Mouse (Mus musculus): ENCODE data around the gene 4930503E14Rik. TPM values are rescaled to one million over a fixed set of nuclear protein-coding genes. Genes with fewer than 3 reads are reported as not detected.
"Not testable (repeated sequence)": the region's sequence is repeated elsewhere in the genome, so short reads cannot be mapped to it uniquely, and the experiment has no call there.

Gene 4930503E14Rik
- not detected in 2 replicates for polyA plus RNA-seq (2016; fragmentation: Nextera tagmentation; extraction: Ambion mirVana)

- H3K36me3 ChIP-seq; H3K27me3 ChIP-seq; H3K4me3 ChIP-seq; H3K4me2 ChIP-seq (replicated peaks); H3K27ac ChIP-seq (replicated peaks); H3K4me1 ChIP-seq; H3K9me3 ChIP-seq; ATAC-seq (ENCODE audit: low FRiP score, low read depth); H3K9ac ChIP-seq (replicated peaks): not testable (repeated sequence)
- WGBS = 88% methylated on average over 3 of the region's 3 CpGs
Observed at GRCm38 (mm10) chr14:44213154-44213553, at the start of gene 4930503E14Rik. Gene 4930503E14Rik, minus strand, starts transcription at chr14:44213254.

GRCm38 (mm10) chr14:44248039-44248438 lies 35.0 kb upstream of the 4930503E14Rik start:
- no peaks in the 10 kb centered on the region for H3K36me3 ChIP-seq
- 90% methylated on average over 16 of the region's 16 CpGs for WGBS
- H3K4me1 ChIP-seq = no peaks in the 10 kb centered on the region
- H3K9ac ChIP-seq (replicated peaks) = no peak overlapping the region
- ATAC-seq (ENCODE audit: low FRiP score, low read depth) = no peak
- no peak overlapping the region for H3K27ac ChIP-seq (replicated peaks)
- 0 out of 2 replicates have a peak, but pooled peaks cover 3% of the 10 kb centered on the region for H3K9me3 ChIP-seq
- no peak overlapping the region for H3K4me2 ChIP-seq (replicated peaks)
- no peaks in the 10 kb centered on the region for H3K27me3 ChIP-seq
- H3K4me3 ChIP-seq = no peak overlapping the region

DNA sequence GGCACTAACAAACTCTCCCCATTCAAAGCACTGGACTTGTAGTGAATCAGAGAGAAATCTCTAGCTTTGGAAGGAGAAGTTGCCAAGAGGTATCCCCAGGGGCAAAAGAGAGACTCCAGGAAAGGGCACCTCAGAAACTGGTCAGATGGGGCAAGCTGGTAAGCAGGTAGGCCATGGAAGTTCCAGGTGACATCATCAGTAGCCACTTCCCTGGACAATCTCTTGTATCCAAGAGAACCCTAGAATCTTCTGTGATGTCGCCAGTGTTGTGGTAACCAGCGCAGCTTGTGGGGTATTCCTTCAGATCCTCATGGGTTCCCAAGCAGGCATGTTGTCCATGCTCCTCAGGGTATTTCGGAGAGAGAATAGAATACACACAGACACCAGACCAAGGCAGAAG lies 15.7 kb downstream of the 4930503E14Rik start, which contains the start of gene Gm8212:
Gene Gm8212, plus strand, starts transcription at position 301 of the 400 bp plus-strand sequence.
- not testable (repeated sequence) for H3K27me3 ChIP-seq; H3K9me3 ChIP-seq; H3K27ac ChIP-seq (replicated peaks); H3K36me3 ChIP-seq; ATAC-seq (ENCODE audit: low FRiP score, low read depth); H3K4me2 ChIP-seq (replicated peaks); H3K9ac ChIP-seq (replicated peaks); H3K4me3 ChIP-seq; H3K4me1 ChIP-seq
- WGBS = 100% methylated on average over 2 of the region's 3 CpGs

- not testable (repeated sequence) for ATAC-seq (ENCODE audit: low FRiP score, low read depth)
- 88% methylated on average over 3 of the region's 4 CpGs for WGBS
Observed at GRCm38 (mm10) chr14:44123551-44123950, 89.5 kb downstream of the 4930503E14Rik start, which contains the start of gene Gm3327. Gene Gm3327, plus strand, starts transcription at chr14:44123851.

More at GRCm38 (mm10) chr14:44123551-44123950, 89.5 kb downstream of the 4930503E14Rik start, which contains the start of gene Gm3327:
- not testable (repeated sequence) for H3K4me1 ChIP-seq; H3K27ac ChIP-seq (replicated peaks); H3K27me3 ChIP-seq; H3K9ac ChIP-seq (replicated peaks); H3K4me3 ChIP-seq; H3K4me2 ChIP-seq (replicated peaks); H3K9me3 ChIP-seq; H3K36me3 ChIP-seq

Other genes with a start within 250 kb of the 4930503E14Rik start
- gene Ang6, start 211.0 kb downstream of the 4930503E14Rik start, polyA plus RNA-seq (2016; fragmentation: Nextera tagmentation; extraction: Ambion mirVana) = not detected in 2 replicates
- gene Ear2, start 110.6 kb downstream of the 4930503E14Rik start, polyA plus RNA-seq (2016; fragmentation: Nextera tagmentation; extraction: Ambion mirVana) = not detected in 2 replicates
- not detected in 2 replicates for gene Gm3327, start 89.4 kb downstream of the 4930503E14Rik start, polyA plus RNA-seq (2016; fragmentation: Nextera tagmentation; extraction: Ambion mirVana)
- not detected in 2 replicates for gene Gm8212, start 15.6 kb downstream of the 4930503E14Rik start, polyA plus RNA-seq (2016; fragmentation: Nextera tagmentation; extraction: Ambion mirVana)
- gene Gm8220, start 72.3 kb upstream of the 4930503E14Rik start, polyA plus RNA-seq (2016; fragmentation: Nextera tagmentation; extraction: Ambion mirVana) = not detected in 2 replicates
- gene Gm5930, start 125.3 kb upstream of the 4930503E14Rik start, polyA plus RNA-seq (2016; fragmentation: Nextera tagmentation; extraction: Ambion mirVana) = not detected in 2 replicates
- not detected in 2 replicates for gene Gm8229, start 152.1 kb upstream of the 4930503E14Rik start, polyA plus RNA-seq (2016; fragmentation: Nextera tagmentation; extraction: Ambion mirVana)
- not detected in 2 replicates for gene Gm3371, start 197.4 kb upstream of the 4930503E14Rik start, polyA plus RNA-seq (2016; fragmentation: Nextera tagmentation; extraction: Ambion mirVana)
- not detected in 2 replicates for gene Gm8232, start 220.4 kb upstream of the 4930503E14Rik start, polyA plus RNA-seq (2016; fragmentation: Nextera tagmentation; extraction: Ambion mirVana)

Measured in midbrain, embryonic 12.5 days (tissue).